Mouse (Mus musculus) cerebellum, adult 2 months (tissue): ENCODE measurements at regions not wholly inside any gene's neighbourhood (a gene's known extent, or its start where the extent isn't known, plus 50 kb on each side); places are given as distances from the start of the nearest gene placed in this dataset.

Experiments
- CTCF ChIP-seq: fragments of 200-500 bp; IDR thresholded peaks from 2 replicates; pipeline ENCODE4 v1.5.1; 2011; ENCODE audit warnings: low read depth, mild to moderate bottlenecking, control low read depth, low read length, moderate library complexity, borderline replicate concordance; ENCODE audit not compliant: insufficient read depth
- POLR2A ChIP-seq: fragments of 200-500 bp; IDR thresholded peaks from 2 replicates; pipeline ENCODE4 v1.6.1; 2011; ENCODE audit warnings: low read length, control low read depth, borderline replicate concordance; ENCODE audit not compliant: insufficient read depth

GRCm38 (mm10) chr5:119613413-119613812 lies 57.1 kb upstream of the Tbx3 start:
- no peak for TF ChIP-seq POLR2A
- TF ChIP-seq CTCF: no peak
